ENCODE assay signal across 14 mouse cellular contexts in the genomic region with DNA sequence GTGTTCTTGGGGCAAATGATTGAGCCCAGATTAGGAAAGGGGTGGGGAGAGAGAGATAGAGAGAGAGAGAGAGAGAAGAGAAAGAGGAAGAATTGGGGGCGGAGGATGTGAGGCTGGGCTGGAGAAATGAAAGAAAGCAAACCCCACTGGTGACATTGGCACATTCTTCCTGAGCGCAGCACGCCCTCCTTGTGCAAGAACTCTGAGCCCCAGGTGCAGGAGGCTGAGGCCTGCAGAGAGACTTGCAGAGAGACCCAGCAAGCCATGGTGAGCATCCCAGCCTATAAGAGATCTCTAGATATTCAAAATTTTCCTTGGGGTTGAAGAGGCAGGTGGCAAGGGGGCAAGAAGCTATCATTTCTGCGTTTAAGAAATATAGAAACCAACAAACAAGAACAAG. TPM values are rescaled to one million over a fixed set of nuclear protein-coding genes. Genes with fewer than 3 reads are reported as not detected.
A peak's percentile ranks its signal among the peaks of the same experiment; 100 is the strongest.
DNase-seq lines count a peak whose midpoint lies in the region; ATAC-seq lines count a peak whose summit lies in the region.
"Had no signal": no experiment of that assay in that cellular context is flagged by ENCODE, and none has a peak within 500 bp of the region (broad histone marks: within the 10 kb centered on the region; RNA-seq: fewer than 3 reads in every experiment).

A gene (plus strand): TSS at position 58 of the 400 bp plus-strand sequence.

- WGBS in forebrain, embryonic 13.5 days = 82% methylated on average over 4 of the region's 4 CpGs

- H3K4me2 ChIP-seq in forebrain, embryonic 13.5 days = no peak within 1 kb of the TSS

- no peak within 1 kb of the TSS for H3K9ac ChIP-seq in forebrain, embryonic 13.5 days

- no peaks in the 10 kb centered on the region for H3K36me3 ChIP-seq in forebrain, embryonic 13.5 days (ENCODE audit: poor library complexity, severe bottlenecking)
- H3K36me3 ChIP-seq: forebrain, embryonic 10.5 days had no signal

- H3K4me1 ChIP-seq in forebrain, embryonic 13.5 days = no peaks in the 10 kb centered on the region
- H3K4me1 ChIP-seq: forebrain, embryonic 10.5 days had no signal

- no peak within 1 kb of the TSS for H3K4me3 ChIP-seq in forebrain, embryonic 13.5 days
- H3K4me3 ChIP-seq: forebrain, embryonic 10.5 days had no signal

- no peaks in the 10 kb centered on the region for H3K9me3 ChIP-seq in forebrain, embryonic 13.5 days (replicated peaks)
- H3K9me3 ChIP-seq: forebrain, embryonic 10.5 days had no signal

- H3K27ac ChIP-seq in forebrain, embryonic 13.5 days = no peak within 1 kb of the TSS
- H3K27ac ChIP-seq: forebrain, embryonic 10.5 days had no signal

- peak; percentile 20 for DNase-seq in adrenal gland, postnatal 14 days
- no peak for DNase-seq in adrenal gland, postnatal 36 days
- peak; percentile 76 to 84 for DNase-seq in thymus, adult 18-20 months
- no peak for DNase-seq in urinary bladder, adult 2 months (ENCODE audit: low spot score)
- DNase-seq in kidney, adult 8-10 months = no peak
- DNase-seq: gastrocnemius, postnatal 14 days had no signal

- ATAC-seq in activated CD4-positive, CD25-positive, alpha-beta regulatory T cell, adult 4 months = peak; percentile 48
- ATAC-seq in megakaryocyte, adult 5-6 weeks (ENCODE audit: poor library complexity, severe bottlenecking) = peak; percentile 80
- ATAC-seq in forebrain, embryonic 13.5 days = no peak
- ATAC-seq: intestine, embryonic 16.5 days had no signal

- no peaks in the 10 kb centered on the region for H3K27me3 ChIP-seq in forebrain, embryonic 13.5 days

RNA-seq across cellular contexts. Expression of the gene that starts here (rescaled TPM):
- total RNA-seq in adrenal gland, postnatal 14 days (2021) = 1.9 and 29.0 TPM in 2 replicates
- total RNA-seq in adrenal gland, postnatal 36 days (2021) = under 1 TPM; 0.46 to 0.66 TPM
- polyA plus RNA-seq in activated CD4-positive, CD25-positive, alpha-beta regulatory T cell, adult 4 months (2017; shearing (Covaris generic)) = 100 to 1,000 TPM; 486 to 518 TPM
- 838 and 904 TPM in 2 replicates for total RNA-seq in megakaryocyte, adult 5-6 weeks (2015)
- total RNA-seq in megakaryocyte, adult 5-6 weeks (2017) = 641 and 646 TPM in 2 replicates
- 1.2 and 1.9 TPM in 2 replicates for polyA plus RNA-seq in urinary bladder, adult 2 months (2012; rRNA removed)
- 0.11 TPM in 1 of 2 replicates, not detected in the other for polyA plus RNA-seq in forebrain, embryonic 13.5 days (2015; fragmentation: Nextera tagmentation; extraction: Ambion mirVana)
- total RNA-seq: layer of hippocampus, postnatal 14 days had no signal
- polyA plus RNA-seq: forebrain, embryonic 10.5 days; limb, embryonic 11.5 days; neural tube, embryonic 11.5 days had no signal

Comparison
In these comparisons a context has a peak if more than half of its experiments do, and no peak if none do; other contexts are left out.
1. RNA of the gene that starts here (total RNA-seq): 641 to 904 TPM in megakaryocyte, adult 5-6 weeks; 1.9 to 29.0 TPM in adrenal gland, postnatal 14 days and 0.46 to 0.66 TPM in adrenal gland, postnatal 36 days; every median in the first group is over 10 times any median in the second.
2. RNA of the gene that starts here (polyA plus RNA-seq): 486 to 518 TPM in activated CD4-positive, CD25-positive, alpha-beta regulatory T cell, adult 4 months; 1.2 to 1.9 TPM in urinary bladder, adult 2 months and 0.11 TPM in forebrain, embryonic 13.5 days; every median in the first group is over 100 times any median in the second.
3. DNase-seq: peak in adrenal gland, postnatal 14 days (single experiment) and thymus, adult 18-20 months (2 of 2); none in adrenal gland, postnatal 36 days (0 of 2), urinary bladder, adult 2 months (single experiment) and kidney, adult 8-10 months (0 of 2).